Mouse (Mus musculus) urinary bladder, postnatal 25 days (tissue): Measurements from ENCODE around the gene Cisd3.
"Not testable (repeated sequence)": the region's sequence is repeated elsewhere in the genome, so short reads cannot be mapped to it uniquely, and the experiment has no call there.

Experiments used
- DNase-seq: peaks from one replicate; pipeline ENCODE4 v3.0.0; 2022; ENCODE audit warnings: low spot score

Cisd3 gene

DNA sequence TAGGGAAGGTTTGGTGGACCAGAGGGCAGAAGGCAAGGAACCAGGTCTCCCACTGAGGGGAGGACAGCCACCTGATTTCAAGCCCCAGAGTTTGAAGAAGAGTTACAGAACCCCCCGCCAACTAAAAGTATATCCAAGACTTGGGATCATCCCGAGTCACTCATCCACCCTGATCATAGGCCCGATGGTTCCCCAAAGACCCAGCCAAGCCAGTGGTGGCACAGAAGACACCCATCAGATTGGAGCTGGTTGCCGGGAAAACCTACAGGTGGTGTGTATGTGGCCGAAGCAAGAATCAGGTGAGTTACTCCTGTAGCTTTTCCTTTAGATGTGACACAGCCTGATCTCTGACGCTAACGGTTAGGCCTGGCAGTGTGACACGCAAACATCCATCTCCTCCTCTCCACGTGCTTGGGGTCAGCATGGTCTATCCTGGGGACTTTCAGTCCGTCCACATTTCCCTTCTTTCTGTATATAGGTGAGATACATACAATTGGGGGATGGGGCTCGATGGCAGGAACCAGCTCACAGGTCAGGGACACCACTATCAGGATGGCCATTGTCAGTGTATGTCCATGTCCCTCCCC is 789 bp downstream of the Cisd3 start:
- DNase-seq, result no peak

DNA sequence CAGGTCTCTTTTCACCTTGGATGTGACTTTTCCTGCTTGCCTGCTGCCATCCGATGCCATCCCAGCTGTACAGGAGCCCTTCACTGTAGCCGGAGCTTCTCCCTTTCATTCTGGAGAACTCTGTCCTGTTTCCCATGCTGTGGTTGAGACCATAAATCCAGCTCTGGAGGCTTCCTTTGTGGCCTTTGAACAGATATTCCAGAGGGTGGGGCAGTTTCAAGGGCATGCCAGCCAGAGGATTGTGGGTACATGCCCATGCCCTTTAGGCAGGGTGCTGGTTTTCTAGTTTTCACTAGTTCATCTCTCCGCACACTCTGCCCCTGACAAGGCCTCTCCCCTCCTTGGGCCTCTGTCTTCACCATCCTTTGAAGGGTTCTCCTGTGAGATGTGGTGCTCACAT is 1.4 kb downstream of the Cisd3 start:
- no peak for DNase-seq

DNA sequence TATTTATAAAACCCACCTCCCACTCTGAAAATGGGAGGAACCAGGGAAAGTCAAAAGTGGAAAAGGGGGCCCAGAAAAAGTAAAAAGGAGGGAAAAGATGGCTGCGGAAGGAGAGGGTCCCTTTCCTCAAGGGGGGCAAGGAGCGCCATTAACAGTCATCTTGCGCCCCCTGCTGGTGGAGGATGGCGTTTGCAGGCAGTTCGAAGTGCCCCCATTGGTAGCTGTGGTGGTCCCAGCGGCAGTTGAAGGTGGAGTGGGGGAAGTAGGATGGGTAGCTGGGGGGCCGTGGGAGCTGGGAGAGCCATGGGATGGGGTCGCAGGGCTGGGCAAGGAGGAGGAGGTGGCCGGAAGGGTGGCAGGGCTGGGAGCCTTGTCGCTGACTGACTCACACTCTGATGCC is 4.2 kb downstream of the Cisd3 start:
- peak; percentile 67 for DNase-seq

DNA sequence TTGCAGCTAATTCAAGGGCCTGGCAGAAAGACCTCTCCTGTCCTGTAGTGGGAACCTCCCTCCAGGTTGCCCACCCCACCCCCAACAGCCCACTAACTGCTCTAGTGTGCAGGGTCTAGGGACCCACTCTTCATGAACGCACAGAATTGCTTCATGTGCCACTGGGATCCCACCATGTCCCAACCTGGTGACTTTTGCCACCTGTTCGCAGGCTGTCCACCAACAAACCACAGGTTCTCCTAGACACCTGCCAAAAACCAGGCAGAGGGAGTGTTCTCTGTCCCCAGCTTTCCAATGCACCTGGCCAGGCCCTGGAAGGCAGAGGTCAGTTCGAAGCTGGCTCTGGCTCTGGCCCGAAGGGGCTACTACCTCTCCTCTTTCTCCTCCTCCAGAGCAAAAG is 8.8 kb downstream of the Cisd3 start:
- no peak for DNase-seq

DNA sequence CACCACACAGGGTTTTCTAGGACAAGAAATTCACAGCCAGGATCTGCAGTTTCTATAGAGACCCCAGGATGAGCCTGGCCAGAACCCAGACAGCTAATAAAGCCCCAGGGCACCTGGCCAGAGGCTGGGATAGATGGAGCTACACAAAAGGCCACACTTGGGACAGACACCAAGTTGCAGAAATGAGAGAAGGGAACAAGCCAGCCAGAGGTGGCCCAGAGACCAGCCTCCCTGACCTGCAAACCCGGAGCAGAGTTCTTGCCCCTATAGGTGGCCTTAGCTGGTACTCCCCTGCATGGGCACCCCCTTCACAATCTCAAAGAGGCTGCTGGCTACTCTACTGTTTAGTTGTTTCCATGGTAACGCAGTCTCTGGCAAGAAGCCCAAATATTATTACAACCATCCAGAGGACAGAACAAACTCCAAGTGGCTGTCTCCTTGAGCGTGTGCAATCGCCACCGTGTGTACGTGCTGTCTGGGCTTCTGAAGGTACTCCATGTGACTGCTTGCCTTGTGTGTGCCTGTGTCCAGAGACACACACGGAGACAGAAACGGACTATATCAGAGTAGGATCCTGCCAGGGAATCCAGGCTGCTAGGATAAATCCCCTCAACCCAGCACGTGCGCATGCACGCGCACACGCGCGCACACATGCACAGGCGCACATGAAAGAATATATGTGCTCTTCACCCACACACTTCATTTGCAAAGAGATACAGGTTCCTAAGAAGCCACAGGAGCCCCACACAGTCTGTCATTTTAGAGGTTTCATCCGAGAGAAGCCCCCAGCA is 9.5 kb downstream of the Cisd3 start:
- no peak for DNase-seq

DNA sequence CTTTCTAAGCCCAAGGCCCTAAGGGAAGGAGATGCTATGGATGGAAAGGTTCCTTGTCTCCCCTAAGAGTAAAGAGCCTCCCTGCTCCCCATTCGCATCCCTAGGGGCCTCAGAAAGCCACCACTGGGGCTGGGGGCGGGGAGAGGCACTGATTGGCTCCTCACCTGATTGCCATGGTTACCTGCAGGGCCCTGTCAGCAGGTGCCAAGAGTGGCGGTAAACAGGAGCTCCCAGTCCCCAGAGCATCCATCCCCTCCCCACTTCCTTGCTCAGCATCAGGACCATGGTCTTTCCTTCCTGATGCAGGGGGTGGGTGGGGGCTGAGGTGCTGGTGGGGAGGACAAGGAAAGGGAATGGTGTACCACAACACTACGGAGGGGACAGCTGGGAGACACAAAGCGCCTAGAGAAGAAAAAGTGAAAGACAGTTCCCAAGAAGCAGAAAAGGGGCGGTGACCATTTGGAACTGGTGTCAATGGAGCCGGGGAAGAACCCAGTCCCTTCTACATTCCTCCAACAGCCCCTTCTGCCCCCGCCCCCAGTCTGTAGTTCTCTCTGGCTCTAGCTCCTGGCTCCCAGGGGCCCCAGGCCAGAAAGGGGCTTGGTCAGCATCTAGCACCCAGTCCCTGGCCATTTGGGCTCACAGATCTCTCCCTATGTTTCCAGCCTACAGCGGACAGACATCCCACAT is 10.2 kb downstream of the Cisd3 start:
- no peak for DNase-seq

DNA sequence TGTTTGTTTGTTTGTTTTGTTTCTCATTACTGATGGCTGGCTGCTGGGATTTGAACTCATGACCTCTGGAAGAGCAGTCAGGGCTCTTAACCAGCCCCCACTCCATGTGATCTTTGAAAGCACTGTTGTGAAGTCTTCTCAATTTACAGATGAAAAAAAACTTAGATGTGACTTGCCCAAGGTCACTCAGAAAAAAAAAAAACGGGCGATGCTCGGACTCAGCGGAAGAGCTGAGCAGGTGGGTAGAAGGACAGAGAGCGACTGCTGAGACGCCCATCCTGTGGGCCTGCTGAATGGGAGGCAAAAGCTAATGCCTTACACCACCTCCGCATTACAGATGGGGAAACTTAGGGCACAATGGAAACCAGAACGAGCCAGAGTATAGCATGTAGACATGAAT is 11.0 kb downstream of the Cisd3 start:
- DNase-seq, result no peak

DNA sequence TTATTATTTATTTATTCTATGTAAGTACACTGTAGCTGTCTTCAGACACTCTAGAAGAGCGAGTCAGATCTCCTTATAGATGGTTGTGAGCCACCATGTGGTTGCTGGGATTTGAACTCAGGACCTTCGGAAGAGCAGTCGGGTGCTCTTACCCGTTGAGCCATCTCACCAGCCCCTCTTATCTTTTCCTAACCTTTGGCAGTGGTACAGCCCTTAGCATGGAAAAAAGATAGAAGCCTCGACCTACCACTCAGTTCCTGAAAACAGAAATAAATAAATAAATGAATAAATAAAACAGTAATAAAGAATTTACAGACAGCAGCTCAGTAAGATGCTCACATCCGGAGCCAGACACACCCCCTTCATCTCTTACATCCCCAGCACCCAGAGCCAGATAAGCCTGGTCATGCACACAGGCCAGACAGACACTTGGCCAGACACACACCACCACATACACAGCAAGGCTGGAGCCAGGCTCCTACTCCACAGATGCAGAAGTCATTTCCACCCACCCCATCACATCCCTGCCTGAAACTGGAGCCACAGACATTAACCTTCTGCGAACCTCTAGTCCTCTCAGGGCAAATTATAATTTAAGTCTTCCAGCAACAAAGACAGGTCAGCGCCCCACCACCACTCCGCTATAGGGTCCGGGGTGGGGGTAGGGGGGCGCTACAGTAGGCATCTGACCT is 11.7 kb downstream of the Cisd3 start:
- no peak for DNase-seq

DNA sequence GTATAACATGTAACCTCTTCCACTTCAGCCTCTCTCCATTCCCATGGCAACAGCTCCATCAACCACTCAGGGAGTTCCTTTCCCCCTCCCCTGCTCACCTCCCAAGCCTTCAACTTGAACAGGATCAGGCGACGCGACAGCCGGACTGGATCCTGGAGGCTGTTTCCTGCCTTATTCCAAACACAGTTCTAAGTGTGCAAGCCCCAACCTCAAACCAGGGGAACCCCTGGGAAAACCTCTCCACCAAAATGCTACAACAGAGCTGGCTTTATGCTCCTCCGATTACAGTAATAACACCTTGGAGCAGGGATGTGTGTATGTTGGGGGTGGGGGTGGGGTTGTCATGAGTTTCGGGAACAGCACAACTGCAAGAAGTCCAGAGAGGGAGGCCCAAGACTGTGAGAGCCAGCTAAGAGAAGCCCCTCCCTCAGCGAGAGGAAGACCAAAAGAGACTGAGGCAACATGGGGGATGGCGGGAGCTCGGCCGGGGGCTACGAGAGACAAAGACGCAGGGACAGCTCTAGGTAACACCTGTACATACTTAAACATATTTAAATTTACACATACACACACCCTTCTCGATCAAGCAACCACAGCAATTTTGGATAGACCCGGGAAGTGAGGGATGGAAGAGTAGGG is 12.4 kb downstream of the Cisd3 start:
- DNase-seq, result no peak

DNA sequence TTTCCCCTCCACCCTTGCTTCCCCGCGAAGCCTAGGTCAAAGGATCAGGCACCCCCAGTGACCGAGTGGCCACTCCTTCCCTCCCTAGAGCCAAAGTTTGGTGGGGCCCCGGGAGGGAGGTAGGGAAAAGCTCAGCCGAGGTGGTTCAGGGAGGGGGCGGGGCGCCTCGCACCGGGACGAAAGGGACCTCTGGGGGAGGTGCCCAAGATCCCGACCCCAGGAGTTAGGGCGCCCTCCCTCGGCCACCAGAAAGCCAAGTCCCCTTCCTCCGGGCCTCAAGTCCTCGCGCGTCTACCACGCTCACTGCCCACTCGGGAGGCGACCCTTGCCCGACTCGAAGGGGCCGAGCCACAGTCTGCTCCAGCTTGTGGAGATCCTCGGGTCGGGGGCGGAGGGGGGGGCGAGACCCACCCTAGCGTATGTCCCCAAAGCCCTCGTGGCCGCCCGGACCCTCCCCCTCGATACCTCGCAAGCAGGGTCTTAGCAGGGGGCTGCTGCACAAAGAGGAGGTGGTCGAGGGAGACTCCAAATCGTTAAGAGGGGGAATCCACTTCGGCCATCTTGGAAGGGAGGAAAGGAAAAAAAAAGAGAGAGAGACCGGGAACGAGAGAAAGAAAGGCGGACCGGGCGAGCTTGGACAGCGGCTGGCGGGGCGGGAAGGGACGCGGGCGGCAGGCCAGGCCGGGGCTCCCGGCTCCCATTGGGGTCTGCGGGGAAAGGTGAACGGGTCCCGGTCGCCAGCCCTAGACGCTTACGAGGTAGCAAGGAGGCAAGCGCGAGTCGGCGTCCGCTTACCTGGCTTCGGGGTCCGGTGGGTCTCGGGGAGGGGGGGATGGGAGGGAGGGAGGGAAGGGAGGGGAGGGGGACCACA is 13.3 kb downstream of the Cisd3 start:
- DNase-seq, result peak; percentile 75

DNA sequence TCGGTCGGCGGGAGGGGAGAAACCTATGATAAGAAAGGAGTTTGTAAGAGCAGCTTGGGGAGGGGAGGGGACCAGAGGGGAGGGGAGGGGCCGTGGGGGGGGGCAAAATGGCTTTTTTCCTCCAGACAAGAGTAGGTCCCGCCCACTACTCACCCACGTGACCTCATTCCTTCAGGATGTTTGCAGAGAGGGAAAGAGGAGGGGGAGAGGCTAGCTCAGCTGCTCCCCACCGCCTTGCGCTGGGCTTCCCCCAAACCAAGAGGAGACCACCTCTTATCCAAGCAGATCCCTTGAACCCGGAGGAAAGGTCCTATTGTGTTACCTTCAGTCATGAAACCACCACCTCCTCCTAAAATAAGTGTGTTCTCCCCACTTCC is 14.0 kb downstream of the Cisd3 start:
- peak; percentile 79 for DNase-seq

DNA sequence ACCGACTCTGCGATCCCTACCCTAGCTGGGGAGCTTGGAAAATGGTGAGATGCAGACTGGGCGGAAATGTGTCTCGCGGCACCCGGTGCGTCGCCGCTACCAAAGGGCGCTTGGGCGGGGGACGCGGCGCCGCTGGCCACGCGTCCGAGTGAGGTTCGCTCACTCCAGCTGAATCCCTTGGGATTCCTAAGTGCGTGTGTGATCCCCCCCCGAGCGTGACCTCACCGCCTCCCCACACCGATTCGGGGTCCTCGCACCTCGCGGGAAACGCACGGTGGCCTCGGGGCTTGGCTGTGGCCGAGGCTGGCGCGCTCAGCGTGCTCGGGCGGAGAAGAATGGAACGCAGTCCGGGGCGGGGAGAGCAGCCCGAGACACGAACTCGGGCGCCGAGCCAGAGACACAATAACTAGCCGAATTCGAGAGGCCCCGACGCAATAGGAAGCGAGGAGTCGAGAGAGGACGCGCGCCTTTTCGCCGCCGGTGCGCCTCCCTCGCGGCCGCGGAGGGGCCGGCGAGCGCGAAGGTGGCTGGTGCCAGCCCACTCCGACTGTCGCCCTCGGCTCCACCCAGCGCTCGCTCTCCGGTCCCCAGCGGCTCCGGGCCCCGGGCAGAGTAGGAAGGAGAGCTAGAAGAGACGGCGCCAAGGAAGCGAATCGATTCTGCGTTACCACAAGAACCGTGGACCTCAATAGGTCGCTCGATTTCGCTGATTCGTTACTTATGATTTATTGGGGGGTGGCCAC is 14.5 kb downstream of the Cisd3 start, which contains the start of gene Pcgf2:
Gene Pcgf2 (minus strand): TSS at position 495 of the 743 bp plus-strand sequence.
- DNase-seq, result peak; percentile 81

DNA sequence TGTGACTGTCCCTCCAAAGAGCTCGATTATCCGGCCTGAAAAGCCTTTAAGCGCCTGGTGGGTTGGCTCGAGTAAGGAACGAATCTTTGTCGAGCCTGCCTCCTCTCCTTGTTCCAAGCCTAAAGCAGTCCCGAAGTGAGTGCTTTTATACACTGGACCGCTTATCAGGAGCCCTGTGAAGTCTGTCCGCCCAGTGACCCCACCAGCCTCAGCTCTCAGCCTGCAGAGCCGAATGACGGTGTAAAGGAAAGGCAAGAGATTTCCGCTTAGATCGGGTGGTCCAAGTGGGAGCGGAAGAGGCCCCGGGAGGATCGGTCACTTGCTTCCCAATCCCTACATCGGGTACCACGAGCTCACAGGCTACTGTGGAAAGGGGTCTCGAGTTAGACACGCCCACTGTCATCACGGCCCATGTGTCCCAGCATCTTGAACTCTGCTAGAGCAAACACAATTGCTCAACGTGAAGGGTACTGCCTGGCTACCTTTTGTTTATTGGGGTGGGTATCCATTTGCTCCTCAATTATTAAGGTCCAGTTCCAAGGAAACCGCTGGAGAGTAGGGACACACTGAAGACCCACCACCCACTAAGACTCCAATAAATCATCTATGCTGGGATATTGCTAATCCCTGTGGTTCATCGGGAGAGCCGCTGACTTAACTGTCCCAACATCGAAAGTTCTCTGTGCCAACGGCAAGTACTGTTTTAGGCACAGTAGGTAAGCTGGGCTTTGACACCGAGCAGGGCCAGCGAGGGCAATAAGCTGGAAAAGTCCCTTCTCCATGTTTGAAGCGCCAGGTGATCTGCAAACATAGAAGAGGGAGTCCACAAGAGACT is 15.3 kb downstream of the Cisd3 start:
- no peak for DNase-seq

DNA sequence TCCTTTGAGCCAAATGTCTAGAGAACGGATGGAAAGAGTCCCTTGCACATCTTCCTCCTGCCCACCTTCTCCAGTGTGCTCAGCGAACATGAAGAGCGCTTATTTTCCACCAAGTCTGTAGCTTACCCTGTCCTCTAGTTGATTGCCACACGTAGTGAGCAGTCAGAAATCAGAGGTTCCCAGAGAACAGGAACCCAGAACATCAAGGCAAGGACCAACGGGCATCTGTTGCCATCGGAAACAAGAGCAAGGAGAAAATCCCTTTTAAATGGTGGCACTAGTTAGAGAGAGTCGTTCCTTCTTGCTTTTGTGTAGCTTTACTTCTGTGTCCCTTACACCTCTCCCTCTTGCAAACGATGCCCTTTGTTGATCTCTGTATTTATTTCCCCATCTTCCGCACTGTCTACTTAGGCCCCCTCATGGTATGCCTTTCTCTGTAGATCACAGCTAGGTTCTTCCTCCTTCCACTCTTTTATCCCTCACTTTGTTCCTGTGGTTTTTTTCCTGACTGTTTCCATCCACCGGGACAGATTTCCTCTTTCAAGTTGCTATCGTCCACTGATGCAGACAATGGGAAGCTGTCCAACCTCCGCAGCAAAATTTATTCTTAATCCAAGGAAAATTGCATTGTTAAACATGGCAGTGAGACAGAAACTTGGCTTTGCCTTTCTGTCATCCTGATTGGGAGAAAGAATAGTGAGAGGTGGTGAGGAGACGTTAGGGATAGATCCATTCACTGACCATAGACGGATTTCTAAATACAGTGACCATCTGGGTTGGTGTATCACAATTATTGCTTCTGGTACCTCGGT is 16.2 kb downstream of the Cisd3 start:
- DNase-seq, result no peak

DNA sequence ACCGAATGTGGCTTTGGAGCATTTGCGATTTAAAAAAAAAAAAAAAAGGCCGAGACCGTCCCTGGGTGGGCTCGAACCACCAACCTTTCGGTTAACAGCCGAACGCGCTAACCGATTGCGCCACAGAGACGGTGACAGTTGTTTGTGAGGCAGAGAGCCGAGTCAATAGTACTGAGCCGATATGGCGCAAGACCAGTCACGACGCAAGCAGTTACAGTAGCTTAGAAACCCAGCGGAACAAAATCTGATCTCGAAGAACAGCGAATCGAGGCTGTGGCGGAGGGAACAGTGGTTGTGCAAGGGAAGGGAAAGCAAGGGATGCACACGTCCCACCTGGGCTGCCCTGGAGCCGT is 16.7 kb downstream of the Cisd3 start:
- DNase-seq, result peak; percentile 94

DNA sequence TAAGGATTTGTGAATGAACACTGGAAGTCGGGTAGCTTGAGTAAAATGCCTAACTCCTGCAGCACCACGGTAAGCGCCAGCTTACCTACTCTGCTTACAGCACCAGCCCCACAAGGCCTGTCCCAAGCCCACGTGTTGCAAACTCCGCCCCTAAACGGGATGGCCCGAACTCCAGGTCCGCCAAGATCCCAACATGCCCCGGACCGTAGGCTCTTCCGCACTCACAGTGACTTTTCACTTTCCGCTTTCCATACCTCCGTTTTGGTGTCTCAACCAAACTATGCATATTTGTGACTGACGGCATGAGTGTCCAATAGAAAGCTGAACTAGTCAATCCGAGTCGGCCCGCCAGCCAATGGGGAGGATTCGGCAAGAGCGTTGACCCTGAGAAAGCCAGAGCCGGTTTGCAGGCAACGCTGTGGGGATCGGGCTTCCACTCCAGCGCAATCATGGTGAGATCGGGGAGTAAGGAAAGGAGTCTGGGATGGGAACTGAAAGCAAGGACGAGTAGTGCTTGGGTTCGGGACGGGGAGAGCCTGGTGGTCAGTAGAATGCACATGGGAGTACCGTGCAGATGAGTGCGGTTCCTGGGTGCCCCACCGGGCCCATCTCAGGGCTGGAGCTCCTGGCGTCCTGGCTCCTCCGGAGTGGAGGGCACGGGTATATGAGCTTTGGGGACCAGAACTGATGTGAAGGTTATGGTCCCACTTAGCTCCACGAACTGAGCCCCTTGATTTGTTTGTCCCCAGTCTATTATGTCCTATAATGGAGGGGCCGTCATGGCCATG is 17.6 kb downstream of the Cisd3 start, which contains the start of gene Psmb3:
Gene Psmb3 (plus strand): TSS at position 361 of the 788 bp plus-strand sequence.
- peak; percentile 96 for DNase-seq

DNA sequence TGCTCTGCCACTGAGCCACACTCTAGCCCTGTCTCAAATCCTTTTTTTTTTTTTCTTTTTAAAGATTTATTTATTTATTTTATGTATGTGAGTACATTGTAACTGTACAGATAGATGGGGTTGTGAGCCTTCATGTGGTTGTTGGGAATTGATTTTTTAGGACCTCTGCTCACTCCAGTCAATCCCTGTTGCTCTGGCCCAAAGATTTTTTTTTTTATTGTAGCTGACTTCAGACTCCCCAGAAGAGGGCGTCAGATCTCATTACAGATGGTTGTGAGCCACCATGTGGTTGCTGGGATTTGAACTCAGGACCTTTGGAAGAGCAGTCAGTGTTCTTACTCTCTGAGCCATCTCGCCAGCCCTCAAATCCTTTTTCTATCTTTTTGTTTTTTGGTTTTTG is 24.4 kb downstream of the Cisd3 start:
- not testable (repeated sequence) for DNase-seq
